Mouse (Mus musculus) thymus, postnatal 14 days (tissue): Measurements from ENCODE around the gene Camta1.

Source experiments
- DNase-seq: peaks from one replicate; pipeline ENCODE4 v3.0.0; 2021

Gene Camta1

GRCm38 (mm10) chr4:151730037-151730759 is 131.5 kb downstream of the Camta1 start:
- DNase-seq = no peak

- DNase-seq = no peak
Observed at GRCm38 (mm10) chr4:151729116-151729515, 132.6 kb downstream of the Camta1 start.

GRCm38 (mm10) chr4:151728391-151729065 is 133.1 kb downstream of the Camta1 start:
- no peak for DNase-seq

GRCm38 (mm10) chr4:151726396-151726795 is 135.3 kb downstream of the Camta1 start:
- no peak for DNase-seq

GRCm38 (mm10) chr4:151724897-151725296 is 136.8 kb downstream of the Camta1 start:
- DNase-seq = no peak

- DNase-seq = no peak
Observed at GRCm38 (mm10) chr4:151720722-151721467, 140.8 kb downstream of the Camta1 start.

GRCm38 (mm10) chr4:151718866-151719475 is 142.7 kb downstream of the Camta1 start:
- DNase-seq = no peak

- DNase-seq = no peak
Observed at GRCm38 (mm10) chr4:151717864-151718263, 143.8 kb downstream of the Camta1 start.

- no peak for DNase-seq
Observed at GRCm38 (mm10) chr4:151713714-151714113, 148.0 kb downstream of the Camta1 start.

GRCm38 (mm10) chr4:151711406-151711805 is 150.3 kb downstream of the Camta1 start:
- no peak for DNase-seq

GRCm38 (mm10) chr4:151710522-151710921 is 151.2 kb downstream of the Camta1 start:
- DNase-seq = no peak

- DNase-seq = peak; percentile 62
Observed at GRCm38 (mm10) chr4:151709269-151709668, 152.4 kb downstream of the Camta1 start.

GRCm38 (mm10) chr4:151703069-151703735 is 158.5 kb downstream of the Camta1 start:
- DNase-seq = no peak

- no peak for DNase-seq
Observed at GRCm38 (mm10) chr4:151702463-151702862, 159.2 kb downstream of the Camta1 start.

- no peak for DNase-seq
Observed at GRCm38 (mm10) chr4:151695984-151696383, 165.7 kb downstream of the Camta1 start.

- DNase-seq = no peak
Observed at GRCm38 (mm10) chr4:151694531-151694930, 167.1 kb downstream of the Camta1 start.

GRCm38 (mm10) chr4:151694047-151694446 is 167.6 kb downstream of the Camta1 start:
- DNase-seq = peak; percentile 25

GRCm38 (mm10) chr4:151690041-151690440 is 171.6 kb downstream of the Camta1 start:
- no peak for DNase-seq

GRCm38 (mm10) chr4:151688206-151688605 is 173.5 kb downstream of the Camta1 start:
- DNase-seq = no peak

GRCm38 (mm10) chr4:151684596-151684995 is 177.1 kb downstream of the Camta1 start:
- no peak for DNase-seq

- DNase-seq = no peak
Observed at GRCm38 (mm10) chr4:151682831-151683488, 178.7 kb downstream of the Camta1 start.

GRCm38 (mm10) chr4:151672452-151672851 is 189.2 kb downstream of the Camta1 start:
- no peak for DNase-seq
